Mouse (Mus musculus): ENCODE data around the gene Sprr2a3. TPM values are rescaled to one million over a fixed set of nuclear protein-coding genes. Genes with fewer than 3 reads are reported as not detected.

Gene Sprr2a3
- total RNA-seq, 4 experiments from 2014 or later = not detected

Other genes starting within 250 kb of the Sprr2a3 start
- under 1 TPM in 1 of 4 experiments, not detected in 3; 0.17 TPM for gene Lor, start 202.3 kb upstream of the Sprr2a3 start, total RNA-seq (2022)
- gene Prr9, start 161.5 kb upstream of the Sprr2a3 start, total RNA-seq (2022) = not detected
- gene Lelp1, start 142.7 kb upstream of the Sprr2a3 start, total RNA-seq (2022) = not detected
- not detected for gene Sprr2a1, start 69.6 kb upstream of the Sprr2a3 start, total RNA-seq (2022)
- gene Sprr2a2, start 69.5 kb upstream of the Sprr2a3 start, total RNA-seq (2022) = not detected
- not detected for gene Sprr2b, start 31.2 kb downstream of the Sprr2a3 start, total RNA-seq (2022)
- gene Sprr2d, start 53.7 kb downstream of the Sprr2a3 start, total RNA-seq (2022) = not detected
- not detected for gene Sprr2e, start 66.7 kb downstream of the Sprr2a3 start, total RNA-seq (2022)
- not detected for gene Sprr2f, start 79.8 kb downstream of the Sprr2a3 start, total RNA-seq (2022)
- gene Sprr2h, start 100.3 kb downstream of the Sprr2a3 start, total RNA-seq (2022) = not detected
- not detected for gene Sprr2i, start 122.6 kb downstream of the Sprr2a3 start, total RNA-seq (2022)
- gene Sprr2j-ps, start 132.7 kb downstream of the Sprr2a3 start, total RNA-seq (2022) = not detected
- gene Gm9774, start 144.0 kb downstream of the Sprr2a3 start, total RNA-seq (2022) = 1 to 10 TPM; 2.6 to 7.5 (median 4.1) TPM
- gene Sprr2k, start 147.2 kb downstream of the Sprr2a3 start, total RNA-seq (2022) = not detected
- not detected for gene Sprr1b, start 153.4 kb downstream of the Sprr2a3 start, total RNA-seq (2022)
- gene Sprr3, start 173.3 kb downstream of the Sprr2a3 start, total RNA-seq (2022) = not detected
- not detected for gene Sprr1a, start 200.5 kb downstream of the Sprr2a3 start, total RNA-seq (2022)
- gene Sprr4, start 215.1 kb downstream of the Sprr2a3 start, total RNA-seq (2022) = not detected
- not detected for gene 2310046K23Rik, start 249.1 kb downstream of the Sprr2a3 start, total RNA-seq (2022)

Measured in adrenal gland, adult 8-10 months (tissue).